Mouse (Mus musculus) liver, embryonic 12.5 days (tissue): ENCODE results near the gene Zfp459. TPM values are rescaled to one million over a fixed set of nuclear protein-coding genes. Genes with fewer than 3 reads are reported as not detected.
"Not testable (repeated sequence)": the region's sequence is repeated elsewhere in the genome, so short reads cannot be mapped to it uniquely, and the experiment has no call there.

Source experiments
- ATAC-seq: fragments of 200-750 bp; cut with Nextera tagmentation; 2 replicates; pipeline ENCODE4 v1.8.0; 2017; ENCODE audit warnings: moderate number of reproducible peaks, mild to moderate bottlenecking, moderate library complexity
- H3K27ac ChIP-seq: fragments of 300-500 bp; sonication (generic); 2 replicates; pipeline ENCODE4 v1.5.1; 2016; ENCODE audit warnings: mild to moderate bottlenecking
- H3K27me3 ChIP-seq: fragments of 300-500 bp; sonication (generic); replicated peaks from 2 replicates; pipeline ENCODE4 v1.6.1; 2016; ENCODE audit warnings: mild to moderate bottlenecking, moderate library complexity
- H3K36me3 ChIP-seq: fragments of 300-500 bp; sonication (generic); 2 replicates; pipeline ENCODE4 v1.6.1; 2016; ENCODE audit warnings: mild to moderate bottlenecking, moderate library complexity
- H3K4me1 ChIP-seq: fragments of 300-500 bp; sonication (generic); 2 replicates; pipeline ENCODE4 v1.6.1; 2016
- H3K4me2 ChIP-seq: fragments of 300-500 bp; sonication (generic); 2 replicates; pipeline ENCODE4 v1.6.1; 2016; ENCODE audit warnings: mild to moderate bottlenecking, moderate library complexity
- H3K4me3 ChIP-seq: fragments of 300-500 bp; sonication (generic); 2 replicates; pipeline ENCODE4 v1.5.1; 2016; ENCODE audit warnings: mild to moderate bottlenecking, moderate library complexity
- H3K9ac ChIP-seq: fragments of 300-500 bp; sonication (generic); 2 replicates; pipeline ENCODE4 v1.6.1; 2016; ENCODE audit warnings: mild to moderate bottlenecking, moderate library complexity
- H3K9me3 ChIP-seq: fragments of 300-500 bp; sonication (generic); replicated peaks from 2 replicates; pipeline ENCODE4 v1.6.1; 2016; ENCODE audit warnings: mild to moderate bottlenecking, moderate library complexity
- WGBS: fragments of 180-500 bp; shearing (Covaris S2); methylation state at CpG from one replicate; pipeline ENCODE4 v1.1.7; 2016; ENCODE audit not compliant: insufficient replicate concordance; 5-methylcytosine and 5-hydroxymethylcytosine counted together
- polyA plus RNA-seq: library from polyadenylated mRNA; unstranded; fragments of >200 nt; fragmentation: Nextera tagmentation; extraction: Ambion mirVana; gene quantifications from 2 replicates; pipeline ENCODE4 v1.2.1, GENCODE M21; 2016

The Zfp459 gene
- polyA plus RNA-seq: 0.05 and 1.6 TPM in 2 replicates

- no peaks in the 10 kb centered on the region for H3K36me3 ChIP-seq
- WGBS: 3% methylated on average over 22 of the region's 22 CpGs
- H3K4me2 ChIP-seq: peak within 1 kb of the TSS; percentile 73
- peak within 1 kb of the TSS; percentile 52 for H3K9ac ChIP-seq
- peak; percentile 77 for ATAC-seq
- peaks cover 3% of the 10 kb centered on the region; the same call in 1 of the 2 replicates for H3K27me3 ChIP-seq
- H3K4me1 ChIP-seq: peaks cover 13% of the 10 kb centered on the region
- H3K9me3 ChIP-seq: no peaks in the 10 kb centered on the region
- peak within 1 kb of the TSS; percentile 63 for H3K4me3 ChIP-seq
- no peak within 1 kb of the TSS for H3K27ac ChIP-seq
Observed at GRCm38 (mm10) chr13:67421207-67421857, at the start of gene Zfp459. TSS of gene Zfp459 (minus strand) at chr13:67421418.

- no peaks in the 10 kb centered on the region for H3K27me3 ChIP-seq
- H3K4me3 ChIP-seq: no peak overlapping the region
- 76% methylated on average over 3 of the region's 3 CpGs for WGBS
- peak; percentile 46; the same call in 1 of the 2 replicates for ATAC-seq
- H3K9me3 ChIP-seq: 0 out of 2 replicates have a peak, but pooled peaks cover 3% of the 10 kb centered on the region
- no peak overlapping the region for H3K4me2 ChIP-seq
- no peaks in the 10 kb centered on the region for H3K4me1 ChIP-seq
- H3K36me3 ChIP-seq: peaks cover 35% of the 10 kb centered on the region
- no peak overlapping the region for H3K9ac ChIP-seq
- H3K27ac ChIP-seq: no peak overlapping the region
Observed at GRCm38 (mm10) chr13:67469274-67469673, 48.1 kb upstream of the Zfp459 start.

- not testable (repeated sequence) for H3K4me2 ChIP-seq, H3K9ac ChIP-seq, H3K9me3 ChIP-seq, H3K4me1 ChIP-seq, H3K4me3 ChIP-seq, H3K27me3 ChIP-seq, H3K27ac ChIP-seq, H3K36me3 ChIP-seq, ATAC-seq
- 25% methylated on average over 3 of the region's 5 CpGs for WGBS
Observed at GRCm38 (mm10) chr13:67463506-67464185, 42.4 kb upstream of the Zfp459 start.

- Histone ChIP-seq H3K4me1 (peaks cover 15% of the 10 kb centered on the region), H3K9ac (peak overlapping the region; percentile 72), H3K27ac (peak overlapping the region; percentile 36; the same call in 1 of the 2 replicates), H3K9me3 (no peaks in the 10 kb centered on the region), H3K27me3 (no peaks in the 10 kb centered on the region), H3K36me3 (peaks cover 10% of the 10 kb centered on the region), H3K4me2 (peak overlapping the region; percentile 71), H3K4me3 (peak overlapping the region; percentile 66)
- no peak for ATAC-seq
- 23% methylated on average over 3 of the region's 3 CpGs for WGBS
Observed at GRCm38 (mm10) chr13:67452021-67452309, 30.7 kb upstream of the Zfp459 start.

- Histone ChIP-seq H3K4me3 (peak within 1 kb of the TSS; percentile 66), H3K36me3 (peaks cover 15% of the 10 kb centered on the region), H3K4me2 (peak within 1 kb of the TSS; percentile 71), H3K27me3 (no peaks in the 10 kb centered on the region), H3K27ac (peak within 1 kb of the TSS; percentile 45), H3K9ac (peak within 1 kb of the TSS; percentile 72), H3K9me3 (no peaks in the 10 kb centered on the region), H3K4me1 (peaks cover 15% of the 10 kb centered on the region)
- 3% methylated on average over 20 of the region's 20 CpGs for WGBS
- peak; percentile 96 for ATAC-seq
Observed at GRCm38 (mm10) chr13:67451172-67452020, 30.2 kb upstream of the Zfp459 start, which contains the start of gene Zfp874a. TSS of gene Zfp874a (minus strand) at chr13:67451624.

GRCm38 (mm10) chr13:67437095-67437494, 15.9 kb upstream of the Zfp459 start:
- not testable (repeated sequence) for H3K27ac ChIP-seq, ATAC-seq, H3K4me3 ChIP-seq, H3K4me2 ChIP-seq, H3K36me3 ChIP-seq, H3K27me3 ChIP-seq, H3K9ac ChIP-seq, H3K9me3 ChIP-seq, H3K4me1 ChIP-seq
- 87% methylated on average over 1 of the region's 3 CpGs for WGBS

GRCm38 (mm10) chr13:67428116-67428515, 6.9 kb upstream of the Zfp459 start:
- Histone ChIP-seq H3K9me3 (no peaks in the 10 kb centered on the region), H3K27me3 (no peaks in the 10 kb centered on the region), H3K36me3 (no peaks in the 10 kb centered on the region), H3K4me1 (no peaks in the 10 kb centered on the region), H3K4me3 (no peak overlapping the region), H3K4me2 (no peak overlapping the region), H3K9ac (no peak overlapping the region), H3K27ac (no peak overlapping the region)
- no peak for ATAC-seq
- WGBS: 66% methylated on average over 3 of the region's 3 CpGs

GRCm38 (mm10) chr13:67425699-67426098, 4.5 kb upstream of the Zfp459 start:
- H3K27me3 ChIP-seq, H3K4me1 ChIP-seq, ATAC-seq, H3K4me2 ChIP-seq, H3K27ac ChIP-seq, H3K36me3 ChIP-seq, H3K9ac ChIP-seq, H3K9me3 ChIP-seq, H3K4me3 ChIP-seq: not testable (repeated sequence)

- H3K27ac ChIP-seq, H3K9ac ChIP-seq, H3K27me3 ChIP-seq, H3K4me2 ChIP-seq, ATAC-seq, H3K4me3 ChIP-seq, H3K36me3 ChIP-seq, H3K9me3 ChIP-seq: not testable (repeated sequence)
- peaks cover 13% of the 10 kb centered on the region for H3K4me1 ChIP-seq
- 78% methylated on average over 2 of the region's 2 CpGs for WGBS
Observed at GRCm38 (mm10) chr13:67422532-67422931, 1.3 kb upstream of the Zfp459 start.

GRCm38 (mm10) chr13:67420558-67421206, 536 bp downstream of the Zfp459 start:
- H3K4me2 ChIP-seq: peak overlapping the region; percentile 73
- peaks cover 13% of the 10 kb centered on the region for H3K4me1 ChIP-seq
- no peak overlapping the region for H3K27ac ChIP-seq
- 33% methylated on average over 11 of the region's 11 CpGs for WGBS
- no peaks in the 10 kb centered on the region for H3K36me3 ChIP-seq
- H3K9ac ChIP-seq: peak overlapping the region; percentile 52
- H3K27me3 ChIP-seq: peaks cover 3% of the 10 kb centered on the region; the same call in 1 of the 2 replicates
- no peaks in the 10 kb centered on the region for H3K9me3 ChIP-seq
- no peak for ATAC-seq
- peak overlapping the region; percentile 63 for H3K4me3 ChIP-seq

GRCm38 (mm10) chr13:67416811-67417210, 4.4 kb downstream of the Zfp459 start:
- WGBS: 76% methylated on average over 3 of the region's 3 CpGs
- Histone ChIP-seq H3K4me2 (no peak overlapping the region), H3K9me3 (no peaks in the 10 kb centered on the region), H3K4me1 (peaks cover 11% of the 10 kb centered on the region), H3K9ac (no peak overlapping the region), H3K4me3 (no peak overlapping the region), H3K27me3 (peaks cover 3% of the 10 kb centered on the region; the same call in 1 of the 2 replicates), H3K36me3 (no peaks in the 10 kb centered on the region), H3K27ac (no peak overlapping the region)
- no peak for ATAC-seq
